Mouse (Mus musculus) myocyte (in vitro differentiated cells): Measurements from ENCODE around the gene Plaur. TPM values are rescaled to one million over a fixed set of nuclear protein-coding genes. Genes with fewer than 3 reads are reported as not detected.

Experiments used
- H3K27me3 ChIP-seq: one replicate; pipeline ENCODE4 v1.6.1; 2011; ENCODE audit not compliant: control insufficient read depth, insufficient read depth, insufficient read length
- H3K36me3 ChIP-seq: one replicate; pipeline ENCODE4 v1.6.1; 2011; ENCODE audit not compliant: control insufficient read depth, insufficient read depth
- H3K4me2 ChIP-seq: one replicate; pipeline ENCODE4 v1.6.1; 2011; ENCODE audit warnings: low read depth, control low read depth
- H3K4me3 ChIP-seq: one replicate; pipeline ENCODE4 v1.5.1; 2011; ENCODE audit warnings: mild to moderate bottlenecking, control low read depth, moderate library complexity
- H3K79me2 ChIP-seq: one replicate; pipeline ENCODE4 v1.6.1; 2011; ENCODE audit not compliant: control insufficient read depth, insufficient read depth
- H3ac ChIP-seq: one replicate; pipeline ENCODE4 v1.6.1; 2011; ENCODE audit not compliant: control insufficient read depth, insufficient read length
- CEBPB ChIP-seq: IDR thresholded peaks from 2 replicates; pipeline ENCODE4 v1.6.1; 2011; ENCODE audit warnings: mild to moderate bottlenecking, moderate library complexity; ENCODE audit not compliant: poor library complexity, insufficient read depth, severe bottlenecking
- E2F4 ChIP-seq: IDR thresholded peaks from one replicate; pipeline ENCODE4 v1.6.1; 2011; ENCODE audit warnings: mild to moderate bottlenecking, control low read depth, moderate library complexity; ENCODE audit not compliant: insufficient read depth
- MAX ChIP-seq: IDR thresholded peaks from one replicate; pipeline ENCODE4 v1.6.1; 2011; ENCODE audit warnings: low read depth, mild to moderate bottlenecking, control low read depth
- MYOD1 ChIP-seq, 3 experiments: IDR thresholded peaks; one replicate each; pipeline ENCODE4 v1.6.1; 2011; ENCODE audit warnings: control low read depth in 2 of 3, low read depth in 2 of 3, mild to moderate bottlenecking in 2 of 3, moderate library complexity in 1 of 3; ENCODE audit not compliant: insufficient read length in 2 of 3, control insufficient read depth in 1 of 3
- MYOG ChIP-seq, 3 experiments: IDR thresholded peaks; one replicate each; pipeline ENCODE4 v1.6.1; 2011; ENCODE audit warnings: control low read depth in 2 of 3, low read depth in 2 of 3, mild to moderate bottlenecking in 2 of 3; ENCODE audit not compliant: insufficient read length in 2 of 3, control insufficient read depth in 1 of 3, insufficient read depth in 1 of 3
- POLR2A ChIP-seq: IDR thresholded peaks from one replicate; pipeline ENCODE4 v1.6.1; 2011; ENCODE audit warnings: low read depth, mild to moderate bottlenecking, control low read depth, moderate library complexity; ENCODE audit not compliant: insufficient read length
- POLR2AphosphoS2 ChIP-seq: IDR thresholded peaks from one replicate; pipeline ENCODE4 v1.6.1; 2011; ENCODE audit warnings: low read depth, control low read depth; ENCODE audit not compliant: insufficient read length
- REST ChIP-seq: IDR thresholded peaks from one replicate; pipeline ENCODE4 v1.6.1; 2011; ENCODE audit warnings: mild to moderate bottlenecking, control low read depth, moderate library complexity; ENCODE audit not compliant: insufficient read depth, insufficient read length
- SRF ChIP-seq: IDR thresholded peaks from one replicate; pipeline ENCODE4 v1.6.1; 2011; ENCODE audit warnings: low read depth; ENCODE audit not compliant: control insufficient read depth, insufficient read length
- TCF12 ChIP-seq: IDR thresholded peaks from one replicate; pipeline ENCODE4 v1.6.1; 2011; ENCODE audit warnings: mild to moderate bottlenecking, control low read depth; ENCODE audit not compliant: poor library complexity, insufficient read depth, severe bottlenecking
- TCF3 ChIP-seq: IDR thresholded peaks from one replicate; pipeline ENCODE4 v1.6.1; 2011; ENCODE audit warnings: low read depth, control low read depth; ENCODE audit not compliant: insufficient read length
- USF1 ChIP-seq: IDR thresholded peaks from one replicate; pipeline ENCODE4 v1.6.1; 2011; ENCODE audit warnings: low read depth, mild to moderate bottlenecking, control low read depth, moderate library complexity
- polyA plus RNA-seq: library from polyadenylated mRNA; unstranded; fragments of >200 nt; fragmentation: generic; extraction: Trizol; gene quantifications from one replicate; pipeline ENCODE4 v1.2.1, GENCODE M21; 2012; ENCODE audit warnings: missing spikeins

Gene Plaur
- polyA plus RNA-seq, 1 experiment: 32.5 TPM

DNA sequence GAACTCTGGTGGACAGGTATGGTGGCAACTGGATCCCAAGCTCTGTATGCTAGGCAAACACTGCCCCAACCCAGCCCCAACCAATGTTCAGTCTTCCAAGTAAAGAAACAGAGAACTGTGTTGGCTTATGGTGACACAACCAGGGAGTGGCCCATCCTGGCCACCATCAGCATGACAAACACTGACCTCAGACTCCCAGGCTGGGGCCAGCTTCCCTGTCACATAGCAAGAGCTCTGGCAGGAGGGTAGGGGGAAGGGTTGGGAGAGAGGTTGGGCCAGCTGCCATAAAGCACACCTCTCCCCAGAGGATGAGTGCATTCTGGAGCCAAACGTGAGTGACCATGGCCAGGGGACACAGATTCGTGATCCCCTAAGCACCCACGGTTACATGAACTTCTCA lies 2.4 kb upstream of the Plaur start:
- peaks cover 17% of the 10 kb centered on the region for H3K79me2 ChIP-seq
- H3K4me3 ChIP-seq: no peak overlapping the region
- H3K27me3 ChIP-seq: no peaks in the 10 kb centered on the region
- H3K36me3 ChIP-seq: no peaks in the 10 kb centered on the region
- no peak for TF ChIP-seq REST
- peak overlapping the region; percentile 66 for H3K4me2 ChIP-seq
- H3ac ChIP-seq: no peak overlapping the region

- peaks cover 31% of the 10 kb centered on the region for H3K79me2 ChIP-seq
- no peaks in the 10 kb centered on the region for H3K27me3 ChIP-seq
- TF ChIP-seq MAX (no peak), MYOD1 (IDR thresholded peaks at IDR 0.05; ENCODE audit: control insufficient read depth in 1 of 3, insufficient read length in 2 of 3, low read depth in 2 of 3) (no peak), TCF3 (no peak)
- H3ac ChIP-seq: no peak overlapping the region
- peaks cover 6% of the 10 kb centered on the region for H3K36me3 ChIP-seq
- peak overlapping the region; percentile 89 for H3K4me3 ChIP-seq
- H3K4me2 ChIP-seq: peak overlapping the region; percentile 68
Observed at GRCm38 (mm10) chr7:24461376-24462051, 770 bp upstream of the Plaur start.

DNA sequence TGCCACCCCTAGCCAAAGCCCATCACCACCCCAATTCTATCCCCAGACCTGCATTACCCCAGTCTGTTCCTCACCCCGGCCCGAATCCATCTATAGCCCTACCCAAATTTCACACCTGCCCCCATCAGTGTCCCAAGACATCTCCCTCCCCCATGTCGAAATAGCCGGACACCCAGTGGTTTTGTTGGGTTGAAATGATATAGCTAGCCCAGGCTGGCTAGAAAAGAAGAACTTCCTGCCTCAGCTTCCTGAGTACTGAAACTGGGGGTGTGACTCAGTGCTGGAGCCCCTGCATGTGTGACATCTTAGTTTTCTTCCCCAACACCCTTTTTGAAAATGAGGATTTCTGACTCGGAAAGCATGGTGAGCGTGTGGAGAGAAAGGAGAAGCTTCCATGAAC lies 4.6 kb downstream of the Plaur start:
- Histone ChIP-seq H3K4me2 (no peak overlapping the region), H3K4me3 (no peak overlapping the region), H3K27me3 (no peaks in the 10 kb centered on the region), H3K79me2 (peaks cover 31% of the 10 kb centered on the region), H3K36me3 (peaks cover 21% of the 10 kb centered on the region), H3ac (no peak overlapping the region)
- no peak for TF ChIP-seq POLR2AphosphoS2
- TF ChIP-seq SRF: no peak
- TF ChIP-seq TCF3: no peak
- TF ChIP-seq POLR2A: no peak
- no peak for TF ChIP-seq USF1
- TF ChIP-seq MAX: no peak
- no peak for TF ChIP-seq REST
- no peak for TF ChIP-seq MYOG (IDR thresholded peaks at IDR 0.05; ENCODE audit: control insufficient read depth in 1 of 3, insufficient read depth in 1 of 3, insufficient read length in 2 of 3, low read depth in 2 of 3)

- TF ChIP-seq MYOD1 (IDR thresholded peaks at IDR 0.05; ENCODE audit: control insufficient read depth in 1 of 3, insufficient read length in 2 of 3, low read depth in 2 of 3) (no peak), POLR2AphosphoS2 (no peak), POLR2A (no peak)
- no peak overlapping the region for H3ac ChIP-seq
- no peaks in the 10 kb centered on the region for H3K27me3 ChIP-seq
- H3K79me2 ChIP-seq: peaks cover 31% of the 10 kb centered on the region
- peaks cover 30% of the 10 kb centered on the region for H3K36me3 ChIP-seq
- no peak overlapping the region for H3K4me3 ChIP-seq
- H3K4me2 ChIP-seq: no peak overlapping the region
Observed at GRCm38 (mm10) chr7:24467886-24468285, 5.6 kb downstream of the Plaur start.

- TF ChIP-seq CEBPB: no peak
- TF ChIP-seq REST: no peak
- TF ChIP-seq MYOD1 (IDR thresholded peaks at IDR 0.05; ENCODE audit: control insufficient read depth in 1 of 3, insufficient read length in 2 of 3, low read depth in 2 of 3): no peak
- TF ChIP-seq MAX: no peak
- no peak for TF ChIP-seq POLR2A
- TF ChIP-seq MYOG (IDR thresholded peaks at IDR 0.05; ENCODE audit: control insufficient read depth in 1 of 3, insufficient read depth in 1 of 3, insufficient read length in 2 of 3, low read depth in 2 of 3): no peak
- no peak for TF ChIP-seq TCF3
- TF ChIP-seq TCF12: no peak
- no peak for TF ChIP-seq SRF
- TF ChIP-seq E2F4: no peak
- no peak for TF ChIP-seq USF1
- TF ChIP-seq POLR2AphosphoS2: no peak
- no peaks in the 10 kb centered on the region for H3K27me3 ChIP-seq
- H3K79me2 ChIP-seq: peaks cover 22% of the 10 kb centered on the region
- no peak overlapping the region for H3ac ChIP-seq
- H3K36me3 ChIP-seq: peaks cover 30% of the 10 kb centered on the region
- no peak overlapping the region for H3K4me2 ChIP-seq
- no peak overlapping the region for H3K4me3 ChIP-seq
Observed at GRCm38 (mm10) chr7:24469126-24469525, 6.8 kb downstream of the Plaur start.

DNA sequence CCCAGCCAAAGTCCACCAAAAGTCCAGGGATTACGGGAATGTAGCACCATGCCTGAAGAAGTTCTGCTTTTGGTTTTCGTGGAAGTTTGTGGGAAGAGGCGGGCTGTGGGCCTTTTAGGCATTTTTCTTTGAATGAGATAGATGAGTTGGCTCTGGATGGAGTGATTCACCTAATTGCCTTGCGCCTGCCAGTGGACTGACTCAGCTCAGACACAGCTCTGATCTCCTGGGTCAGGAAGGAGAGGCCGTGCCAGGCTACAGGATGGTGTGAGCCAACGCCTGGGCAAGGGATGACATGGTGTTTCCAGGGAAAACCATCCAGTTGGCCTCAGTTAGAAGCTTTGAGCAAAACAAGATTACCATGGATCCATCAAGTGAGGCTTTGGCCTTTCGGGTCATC lies 8.1 kb downstream of the Plaur start:
- H3K4me3 ChIP-seq: no peak overlapping the region
- TF ChIP-seq USF1: no peak
- TF ChIP-seq MYOG (IDR thresholded peaks at IDR 0.05; ENCODE audit: control insufficient read depth in 1 of 3, insufficient read depth in 1 of 3, insufficient read length in 2 of 3, low read depth in 2 of 3): no peak
- TF ChIP-seq MYOD1 (IDR thresholded peaks at IDR 0.05; ENCODE audit: control insufficient read depth in 1 of 3, insufficient read length in 2 of 3, low read depth in 2 of 3): no peak
- TF ChIP-seq CEBPB: no peak
- no peak for TF ChIP-seq TCF3
- TF ChIP-seq POLR2A: no peak
- TF ChIP-seq TCF12: no peak
- TF ChIP-seq REST: no peak
- TF ChIP-seq E2F4: no peak
- no peak for TF ChIP-seq SRF
- TF ChIP-seq MAX: no peak
- no peak for TF ChIP-seq POLR2AphosphoS2
- H3K27me3 ChIP-seq: no peaks in the 10 kb centered on the region
- peak overlapping the region; percentile 37 for H3K4me2 ChIP-seq
- H3ac ChIP-seq: no peak overlapping the region
- peaks cover 11% of the 10 kb centered on the region for H3K79me2 ChIP-seq
- peaks cover 30% of the 10 kb centered on the region for H3K36me3 ChIP-seq
